16 mouse cellular contexts compared by ENCODE assay signal in genomic region chr5:130046100-130046499, GRCm38 (mm10).
"Had no signal": no experiment of that assay in that cellular context is flagged by ENCODE, and none has a peak within 500 bp of the region (broad histone marks: within the 10 kb centered on the region; RNA-seq: fewer than 3 reads in every experiment).

No protein-coding gene starts in this region.

- H3K9ac ChIP-seq: liver, embryonic 14.5 days; lung, embryonic 14.5 days; neural tube, embryonic 13.5 days; stomach, embryonic 15.5 days had no signal

- H3K9me3 ChIP-seq: megakaryocyte, embryonic 14.5 days; midbrain, embryonic 10.5 days; neural tube, embryonic 13.5 days; stomach, embryonic 15.5 days had no signal

- DNase-seq: lung, embryonic 14.5 days; lung, postnatal 10 days; lung, postnatal 4 days; midbrain, embryonic 14.5 days; right cerebral cortex, postnatal 14 days; thymus, adult 2 months; thymus, postnatal 25 days; thymus, postnatal 4 days had no signal

- H3K4me2 ChIP-seq: lung, embryonic 14.5 days; neural tube, embryonic 13.5 days; stomach, embryonic 15.5 days had no signal

- H3K4me1 ChIP-seq: midbrain, embryonic 10.5 days; stomach, embryonic 15.5 days had no signal

- H3K4me3 ChIP-seq: megakaryocyte, embryonic 14.5 days; midbrain, embryonic 10.5 days; myocyte; neural tube, embryonic 13.5 days; stomach, embryonic 15.5 days had no signal

- H3K27me3 ChIP-seq: megakaryocyte, embryonic 14.5 days; neural tube, embryonic 13.5 days; stomach, embryonic 15.5 days had no signal

- H3K27ac ChIP-seq: liver, embryonic 14.5 days; midbrain, embryonic 10.5 days; neural tube, embryonic 13.5 days; stomach, embryonic 15.5 days; stomach, postnatal 0 days had no signal

- ATAC-seq: midbrain, embryonic 16.5 days had no signal
